Mouse (Mus musculus) large intestine, adult 2 months (tissue): ENCODE measurements around the gene Kif14. TPM values are rescaled to one million over a fixed set of nuclear protein-coding genes. Genes with fewer than 3 reads are reported as not detected.

Experiments used
- DNase-seq: peaks from one replicate; pipeline ENCODE4 v3.0.0-alpha.2; 2012; ENCODE audit warnings: low read depth, low spot score
- WGBS: fragments of 180-500 bp; shearing (Covaris S2); methylation state at CpG from one replicate; pipeline ENCODE4 v1.1.7; 2018; 5-methylcytosine and 5-hydroxymethylcytosine counted together
- polyA plus RNA-seq: library from polyadenylated mRNA; depleted of rRNA; stranded (reverse); fragments of >200 nt; gene quantifications from 2 replicates; pipeline ENCODE4 v1.2.3, GENCODE M21; 2012; rRNA removed

The Kif14 gene
- polyA plus RNA-seq, 1 experiment: 0.77 TPM

DNA sequence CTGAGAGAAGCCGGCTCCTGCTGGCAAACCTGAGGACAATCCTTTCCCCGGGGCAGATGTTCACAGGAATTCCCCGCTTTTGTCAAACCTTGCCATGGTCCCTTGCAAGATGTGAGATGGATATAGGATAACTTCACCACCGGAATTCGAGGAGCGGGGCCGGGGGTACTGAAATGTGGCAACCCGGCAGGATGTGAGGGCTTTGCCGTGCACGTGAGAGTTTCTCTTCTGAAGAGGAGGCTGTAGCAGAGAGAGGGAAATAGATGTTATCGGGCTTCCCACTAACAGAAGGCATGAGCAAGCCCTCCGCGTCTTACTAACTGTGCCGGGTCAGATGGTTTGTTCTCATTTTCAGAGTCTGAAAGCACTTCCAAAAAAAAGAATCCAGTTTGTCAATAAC, 113.2 kb downstream of the Kif14 start:
- WGBS: 85% methylated on average over 14 of the region's 14 CpGs
- DNase-seq: no peak

- DNase-seq: no peak
- 73% methylated on average over 8 of the region's 8 CpGs for whole genome bisulfite sequencing
These were observed 114.1 kb downstream of the Kif14 start for GRCm38 (mm10) chr1:136580266-136580665.

Other genes with a start within 250 kb of the Kif14 start
- gene Inava, start 232.1 kb upstream of the Kif14 start, polyA plus RNA-seq: 56.5 and 57.5 TPM in 2 replicates
- 0.12 TPM in 1 of 2 replicates, not detected in the other for gene Gpr25, start 205.5 kb upstream of the Kif14 start, polyA plus RNA-seq
- 1.2 and 1.3 TPM in 2 replicates for gene Camsap2, start 120.2 kb upstream of the Kif14 start, polyA plus RNA-seq
- gene Ddx59, start 51.1 kb upstream of the Kif14 start, polyA plus RNA-seq: 1.4 and 1.9 TPM in 2 replicates
- 1.0 and 1.5 TPM in 2 replicates for gene Zfp281, start 158.6 kb downstream of the Kif14 start, polyA plus RNA-seq